Mouse (Mus musculus) CH12.LX (cell line): Measurements from ENCODE around the gene Krt20. TPM values are rescaled to one million over a fixed set of nuclear protein-coding genes. Genes with fewer than 3 reads are reported as not detected.

Experiments
- DNase-seq: peaks from one replicate; pipeline ENCODE4 v3.0.0-alpha.2; 2013; ENCODE audit errors: extremely low read depth
- H3K27ac ChIP-seq: 2 replicates; pipeline ENCODE4 v1.5.1; 2012; ENCODE audit warnings: low read depth, mild to moderate bottlenecking, control low read depth, moderate library complexity; ENCODE audit not compliant: insufficient read depth
- H3K27me3 ChIP-seq: replicated peaks from 2 replicates; pipeline ENCODE3; 2012; ENCODE audit warnings: inconsistent platforms
- H3K36me3 ChIP-seq, 2 experiments: replicated peaks in 1 of 2; 2 replicates each; pipeline versions ENCODE3 to v1.6.1; 2012; ENCODE audit warnings: inconsistent platforms in 1 of 2, low read length in 1 of 2, mild to moderate bottlenecking in 1 of 2, mixed read lengths in 1 of 2, moderate library complexity in 1 of 2; ENCODE audit not compliant: control insufficient read depth in 1 of 2, insufficient read depth in 1 of 2
- H3K4me1 ChIP-seq, 2 experiments: 2 replicates each; pipeline ENCODE4 v1.6.1; 2012; ENCODE audit warnings: inconsistent platforms in 1 of 2, moderate library complexity in 1 of 2; ENCODE audit not compliant: insufficient read depth in 2 of 2, control insufficient read depth in 1 of 2
- H3K4me2 ChIP-seq: 2 replicates; pipeline ENCODE4 v1.6.1; 2012; ENCODE audit warnings: low read depth, mild to moderate bottlenecking, control low read depth; ENCODE audit not compliant: poor library complexity, insufficient read depth, severe bottlenecking
- H3K4me3 ChIP-seq, 3 experiments: fragments of 150-350 bp in 1 of 3; sonication (generic) in 1 of 3; replicated peaks in 1 of 3; 2 replicates each; pipeline versions ENCODE3 to v1.5.1; 2011 to 2012; ENCODE audit warnings: low read depth in 2 of 3, low read length in 2 of 3, mild to moderate bottlenecking in 2 of 3, moderate library complexity in 2 of 3, control low read depth in 1 of 3, improper control_type of control experiment in 1 of 3, inconsistent platforms in 1 of 3, mixed read lengths in 1 of 3; ENCODE audit not compliant: poor library complexity in 1 of 3
- H3K79me2 ChIP-seq: replicated peaks from 2 replicates; pipeline ENCODE4 v1.6.1; 2012; ENCODE audit warnings: mild to moderate bottlenecking, moderate library complexity; ENCODE audit not compliant: control insufficient read depth, poor library complexity, insufficient read depth, severe bottlenecking; ENCODE audit errors: extremely low read depth
- H3K9ac ChIP-seq: 2 replicates; pipeline ENCODE4 v1.6.1; 2012; ENCODE audit warnings: low read depth, mild to moderate bottlenecking, control low read depth, moderate library complexity; ENCODE audit not compliant: insufficient read depth
- H3K9me3 ChIP-seq: replicated peaks from 2 replicates; pipeline ENCODE3; 2012; ENCODE audit warnings: low read length, inconsistent platforms, mixed read lengths
- BHLHE40 ChIP-seq: IDR thresholded peaks from 2 replicates; pipeline ENCODE4 v1.6.1; 2011; ENCODE audit warnings: mild to moderate bottlenecking, low read depth, low read length, improper control_type of control experiment
- CTCF ChIP-seq, 2 experiments: IDR thresholded peaks in 1 of 2; conservative IDR thresholded peaks in 1 of 2; 2 replicates each; pipeline ENCODE4 v1.5.1; 2011 to 2012; ENCODE audit warnings: low read depth in 2 of 2, low read length in 2 of 2, improper control_type of control experiment in 1 of 2, inconsistent platforms in 1 of 2, mild to moderate bottlenecking in 1 of 2, moderate library complexity in 1 of 2
- EP300 ChIP-seq: IDR thresholded peaks from 2 replicates; pipeline ENCODE4 v1.6.1; 2011; ENCODE audit warnings: low read length, improper control_type of control experiment
- GABPA ChIP-seq: IDR thresholded peaks from 2 replicates; pipeline ENCODE4 v1.6.1; 2012; ENCODE audit warnings: low read depth, low read length, improper control_type of control experiment, inconsistent platforms; ENCODE audit not compliant: insufficient replicate concordance
- KAT2A ChIP-seq: IDR thresholded peaks from 2 replicates; pipeline ENCODE4 v1.6.1; 2012; ENCODE audit warnings: low read length, improper control_type of control experiment, inconsistent platforms; ENCODE audit not compliant: insufficient replicate concordance
- MAFK ChIP-seq: IDR thresholded peaks from 2 replicates; pipeline ENCODE4 v1.6.1; 2011; ENCODE audit warnings: low read length, improper control_type of control experiment; ENCODE audit not compliant: insufficient replicate concordance
- MAZ ChIP-seq: IDR thresholded peaks from 2 replicates; pipeline ENCODE4 v1.6.1; 2012; ENCODE audit warnings: low read depth, mild to moderate bottlenecking, inconsistent platforms, low read length, improper control_type of control experiment, moderate library complexity
- MEF2A ChIP-seq: IDR thresholded peaks from 2 replicates; pipeline ENCODE4 v1.6.1; 2014; ENCODE audit warnings: low read depth, mild to moderate bottlenecking, inconsistent platforms, low read length, improper control_type of control experiment, borderline replicate concordance
- MYC ChIP-seq: IDR thresholded peaks from 2 replicates; pipeline ENCODE4 v1.6.1; 2011; ENCODE audit warnings: low read depth, mild to moderate bottlenecking, improper control_type of control experiment, low read length
- PAX5 ChIP-seq: IDR thresholded peaks from 2 replicates; pipeline ENCODE4 v1.6.1; 2012; ENCODE audit warnings: low read length, inconsistent platforms, mixed read lengths
- RAD21 ChIP-seq: IDR thresholded peaks from 2 replicates; pipeline ENCODE4 v1.6.1; 2011; ENCODE audit warnings: low read depth, mild to moderate bottlenecking, low read length, improper control_type of control experiment, moderate library complexity
- RCOR1 ChIP-seq: conservative IDR thresholded peaks from 2 replicates; pipeline ENCODE4 v1.6.1; 2012; ENCODE audit warnings: low read depth, mild to moderate bottlenecking, inconsistent platforms, low read length, improper control_type of control experiment
- SMC3 ChIP-seq: IDR thresholded peaks from 2 replicates; pipeline ENCODE4 v1.6.1; 2011; ENCODE audit warnings: low read depth, low read length, improper control_type of control experiment
- TBP ChIP-seq: conservative IDR thresholded peaks from 2 replicates; pipeline ENCODE4 v1.6.1; 2011; ENCODE audit warnings: low read depth, low read length, improper control_type of control experiment
- USF2 ChIP-seq: conservative IDR thresholded peaks from 2 replicates; pipeline ENCODE4 v1.6.1; 2011; ENCODE audit warnings: low read depth, low read length, improper control_type of control experiment
- ZC3H11A ChIP-seq: IDR thresholded peaks from 2 replicates; pipeline ENCODE4 v1.6.1; 2012; ENCODE audit warnings: low read depth, mild to moderate bottlenecking, inconsistent platforms, low read length, improper control_type of control experiment
- ZNF384 ChIP-seq: IDR thresholded peaks from 2 replicates; pipeline ENCODE4 v1.6.1; 2012; ENCODE audit warnings: low read depth, low read length, improper control_type of control experiment, inconsistent platforms
- dilution Hi-C: fragments of 300-500 bp; cut with MboI; formaldehyde crosslinking; loops from 2 replicates; pipeline ENCODE4 v1.14.3; 2020; ENCODE audit warnings: low sequenced_read_pairs; ENCODE audit not compliant: extremely low pct_unique_long_range_greater_than_20kb, extremely low pct_ligation_motif_present
- in situ Hi-C: fragments of 300-500 bp; cut with MboI; formaldehyde crosslinking; loops from 3 replicates; pipeline ENCODE4 v1.14.3; 2019; ENCODE audit warnings: low sequenced_read_pairs, low pct_ligation_motif_present, low pct_unique_long_range_greater_than_20kb, mixed read lengths
- polyA plus RNA-seq: library from polyadenylated mRNA; unstranded; fragments of >175 nt; gene quantifications from 2 replicates; pipeline ENCODE4 v1.2.1, GENCODE M21; 2012; ENCODE audit warnings: low read depth; ENCODE audit not compliant: insufficient read length
- total RNA-seq, 2 experiments: library from RNA; depleted of rRNA; stranded (reverse); fragments of 300-350 nt in 1 of 2; fragments of >200 nt in 1 of 2; gene quantifications; 2 replicates each; pipeline ENCODE4 v1.2.3; 2012 to 2014

Krt20 gene
- total and polyA plus RNA-seq, 3 experiments: not detected

DNA sequence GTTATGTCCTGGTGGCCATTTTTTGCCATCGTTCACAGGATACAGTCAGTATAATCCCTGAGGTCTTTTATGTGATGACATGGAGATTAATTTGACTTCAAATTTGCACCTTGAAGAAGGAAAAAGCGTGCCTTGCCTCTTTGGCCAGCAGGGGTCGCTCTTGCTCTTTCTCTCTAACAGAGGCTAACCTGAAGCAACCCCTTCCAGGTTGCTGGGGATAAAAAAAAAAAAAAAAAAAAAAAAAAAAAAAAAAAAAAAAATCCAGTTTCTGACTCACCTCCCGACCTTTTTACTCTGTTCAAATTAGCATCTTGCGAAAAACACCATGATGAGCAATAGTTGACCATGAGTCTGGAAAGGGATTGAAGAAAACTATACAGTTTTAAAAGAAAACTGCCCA lies 26.9 kb upstream of the Krt20 start:
- DNase-seq: peak; percentile 86
- TF ChIP-seq MYC (0 out of 2 replicates have a peak, but pooled peaks have one; percentile 51), SMC3 (peak; percentile 83), CTCF (conservative IDR thresholded peaks at IDR 0.05 in 1 of 2, IDR thresholded peaks at IDR 0.05 in 1 of 2; ENCODE audit: low read depth in 2 of 2, low read length in 2 of 2) (peak; percentile 93), RAD21 (peak; percentile 90), ZNF384 (peak; percentile 100), KAT2A (no peak)
- dilution Hi-C loops (no loop called here), in situ Hi-C loops (loop anchor here (5.0 to 10.0 kb wide), 3 partner anchors 83 to 830 kb away; no protein-coding TSS in a partner anchor)
- Histone ChIP-seq H3K4me3 (no peak overlapping the region), H3K27ac (no peak overlapping the region), H3K4me2 (no peak overlapping the region), H3K27me3 (peaks cover 87% of the 10 kb centered on the region), H3K9me3 (no peaks in the 10 kb centered on the region), H3K9ac (no peak overlapping the region), H3K4me1 (no peaks in the 10 kb centered on the region), H3K79me2 (no peaks in the 10 kb centered on the region), H3K36me3 (no peaks in the 10 kb centered on the region)

DNA sequence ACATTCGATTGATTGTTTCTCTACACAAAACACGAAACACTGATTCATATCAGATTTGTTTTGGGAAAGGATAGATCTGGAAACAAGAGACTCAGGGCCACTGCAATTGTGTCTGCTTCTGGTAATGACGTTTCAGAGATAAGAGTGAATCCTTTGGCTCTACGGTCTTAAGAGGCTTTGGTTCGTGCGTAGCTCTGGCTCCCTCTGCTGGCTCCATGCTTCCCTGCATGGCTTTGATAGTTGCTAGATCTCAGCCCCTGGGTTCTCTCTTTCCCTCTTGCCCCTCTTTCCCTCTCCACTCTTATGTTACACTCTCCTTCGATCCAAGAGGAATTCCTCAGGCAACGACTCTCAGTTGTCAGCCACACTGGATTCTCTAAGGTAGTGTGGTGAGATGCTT lies 25.2 kb upstream of the Krt20 start:
- Histone ChIP-seq H3K4me2 (no peak overlapping the region), H3K27me3 (peaks cover 81% of the 10 kb centered on the region), H3K27ac (no peak overlapping the region), H3K9me3 (no peaks in the 10 kb centered on the region), H3K79me2 (no peaks in the 10 kb centered on the region), H3K9ac (no peak overlapping the region), H3K4me3 (no peak overlapping the region), H3K36me3 (no peaks in the 10 kb centered on the region), H3K4me1 (no peaks in the 10 kb centered on the region)
- in situ Hi-C loops: loop anchor here (5.0 to 10.0 kb wide), 3 partner anchors 81 to 832 kb away; no protein-coding TSS in a partner anchor
- peak; percentile 82 for DNase-seq
- dilution Hi-C loops: no loop called here
- TF ChIP-seq BHLHE40: no peak
- TF ChIP-seq MEF2A: no peak
- peak; percentile 90 for TF ChIP-seq RAD21
- TF ChIP-seq PAX5: no peak
- peak; percentile 15; the same call in 1 of the 2 replicates for TF ChIP-seq ZNF384
- TF ChIP-seq ZC3H11A: peak; percentile 88
- TF ChIP-seq GABPA: no peak
- TF ChIP-seq MYC: 0 out of 2 replicates have a peak, but pooled peaks have one; percentile 26
- TF ChIP-seq USF2: no peak
- TF ChIP-seq SMC3: peak; percentile 98
- TF ChIP-seq RCOR1: no peak
- TF ChIP-seq TBP: no peak
- TF ChIP-seq MAZ: no peak
- no peak for TF ChIP-seq MAFK
- TF ChIP-seq EP300: no peak
- TF ChIP-seq CTCF (conservative IDR thresholded peaks at IDR 0.05 in 1 of 2, IDR thresholded peaks at IDR 0.05 in 1 of 2; ENCODE audit: low read depth in 2 of 2, low read length in 2 of 2): peak; percentile 93 to 99
- TF ChIP-seq, all 38 proteins: peak for 6
